Mouse (Mus musculus) sigmoid colon, adult 10 weeks (tissue): ENCODE measurements around the gene Gpr55. TPM values are rescaled to one million over a fixed set of nuclear protein-coding genes. Genes with fewer than 3 reads are reported as not detected.

ENCODE experiments used
- polyA plus RNA-seq: library from polyadenylated mRNA; stranded (reverse); fragments of 350-450 nt; fragmentation: Illumina TruSeq; extraction: RNeasy Lipid Tissue Mini Kit (QIAGEN cat#74804); gene quantifications from one replicate; pipeline ENCODE4 v1.2.3, GENCODE M21; 2014; ENCODE audit warnings: low read depth, low replicate concordance

The Gpr55 gene
- 1.3 TPM for polyA plus RNA-seq

DNA sequence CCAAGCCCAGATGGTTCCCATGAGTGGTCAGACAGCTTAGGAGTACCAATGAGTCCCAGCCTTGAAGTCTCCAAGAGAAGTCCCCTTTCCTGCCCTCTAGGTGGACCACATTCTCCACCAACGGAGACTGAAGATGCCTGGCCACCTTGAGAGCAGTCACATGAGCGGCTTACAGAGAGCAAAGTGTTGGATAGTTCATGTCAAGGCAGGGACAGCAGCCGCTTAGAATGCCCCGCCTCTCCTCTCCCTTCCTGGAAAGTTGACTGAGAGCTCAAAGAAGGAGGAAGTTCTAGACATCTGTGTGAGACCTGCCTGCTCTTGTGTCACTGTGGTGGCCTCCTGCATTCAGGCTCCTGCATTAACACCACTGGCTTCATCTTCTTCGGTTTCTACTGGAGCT is at the start of gene Gpr55:
TSS of gene Gpr55 (minus strand) at position 135 of the 400 bp plus-strand sequence.

GRCm38 (mm10) chr1:85928057-85928687 is 32.6 kb downstream of the Gpr55 start, which contains the start of gene 4933407L21Rik:
Gene 4933407L21Rik (plus strand): TSS chr1:85928483.

GRCm38 (mm10) chr1:85894231-85894747 is 66.5 kb downstream of the Gpr55 start, which contains the start of gene Itm2c:
Gene Itm2c (plus strand): TSS chr1:85894281.

Other genes with a start within 250 kb of the Gpr55 start
- 12.4 TPM for gene A630001G21Rik, start 182.4 kb downstream of the Gpr55 start, polyA plus RNA-seq
- gene Cab39, start 167.6 kb downstream of the Gpr55 start, polyA plus RNA-seq: 443 TPM
- gene Itm2c, start 66.7 kb downstream of the Gpr55 start, polyA plus RNA-seq: 2.4 TPM
- not detected for gene 4933407L21Rik, start 32.5 kb downstream of the Gpr55 start, polyA plus RNA-seq
- not detected for gene Spata3, start 55.8 kb upstream of the Gpr55 start, polyA plus RNA-seq
- gene 2810459M11Rik, start 84.9 kb upstream of the Gpr55 start, polyA plus RNA-seq: 24.4 TPM
- gene Psmd1, start 103.4 kb upstream of the Gpr55 start, polyA plus RNA-seq: 116 TPM
- gene Htr2b, start 151.0 kb upstream of the Gpr55 start, polyA plus RNA-seq: 3.8 TPM
- not detected for gene Gm21972, start 172.6 kb upstream of the Gpr55 start, polyA plus RNA-seq
- gene Armc9, start 193.8 kb upstream of the Gpr55 start, polyA plus RNA-seq: 7.4 TPM